27 mouse cellular contexts compared by ENCODE assay signal in genomic region chr1:134604086-134604485, GRCm38 (mm10). TPM values are rescaled to one million over a fixed set of nuclear protein-coding genes. Genes with fewer than 3 reads are reported as not detected.
DNase-seq lines count a peak whose midpoint lies in the region; ATAC-seq and TF ChIP-seq lines count a peak whose summit lies in the region.
"Had no signal": no experiment of that assay in that cellular context is flagged by ENCODE, and none has a peak within 500 bp of the region (broad histone marks: within the 10 kb centered on the region; RNA-seq: fewer than 3 reads in every experiment).

No protein-coding gene starts in this region.

- no peaks in the 10 kb centered on the region for H3K27me3 ChIP-seq in heart, postnatal 0 days (ENCODE audit: control insufficient read depth, insufficient read depth, low read length)
- H3K27me3 ChIP-seq in midbrain, postnatal 0 days (ENCODE audit: insufficient read depth, low read length), result no peaks in the 10 kb centered on the region
- no peaks in the 10 kb centered on the region for H3K27me3 ChIP-seq in midbrain, embryonic 10.5 days (ENCODE audit: low read depth, poor library complexity, severe bottlenecking)
- H3K27me3 ChIP-seq in stomach, postnatal 0 days (ENCODE audit: control insufficient read depth, insufficient read depth, low read length), result no peaks in the 10 kb centered on the region
- H3K27me3 ChIP-seq in limb, embryonic 10.5 days (ENCODE audit: low read depth, poor library complexity, severe bottlenecking), result no peaks in the 10 kb centered on the region
- H3K27me3 ChIP-seq: midbrain, embryonic 13.5 days; neural tube, embryonic 13.5 days; stomach, embryonic 15.5 days had no signal

- no peak for ATAC-seq in heart, postnatal 0 days (ENCODE audit: insufficient read depth, low read depth)
- no peak for ATAC-seq in midbrain, postnatal 0 days (ENCODE audit: low FRiP score)
- no peak for ATAC-seq in stomach, postnatal 0 days (ENCODE audit: low FRiP score, low TSS enrichment)
- ATAC-seq: hindbrain, postnatal 0 days; midbrain, embryonic 13.5 days had no signal

- no peaks in the 10 kb centered on the region for H3K9me3 ChIP-seq in heart, postnatal 0 days (replicated peaks; ENCODE audit: control insufficient read depth, low read length)
- H3K9me3 ChIP-seq in midbrain, postnatal 0 days (ENCODE audit: low read length), result no peaks in the 10 kb centered on the region
- no peaks in the 10 kb centered on the region for H3K9me3 ChIP-seq in midbrain, embryonic 10.5 days (replicated peaks)
- no peaks in the 10 kb centered on the region for H3K9me3 ChIP-seq in ES-E14 (ENCODE audit: control insufficient read depth, insufficient read depth, low read depth, low read length)
- H3K9me3 ChIP-seq in stomach, postnatal 0 days (ENCODE audit: control insufficient read depth, low read length), result no peaks in the 10 kb centered on the region
- no peaks in the 10 kb centered on the region for H3K9me3 ChIP-seq in limb, embryonic 10.5 days (replicated peaks)
- H3K9me3 ChIP-seq: hindbrain, embryonic 10.5 days; midbrain, embryonic 13.5 days; neural tube, embryonic 13.5 days; stomach, embryonic 15.5 days had no signal

- H3K4me1 ChIP-seq in heart, postnatal 0 days (ENCODE audit: control insufficient read depth, insufficient read depth), result no peaks in the 10 kb centered on the region
- H3K4me1 ChIP-seq in midbrain, postnatal 0 days (ENCODE audit: insufficient read depth, low read length), result no peaks in the 10 kb centered on the region
- H3K4me1 ChIP-seq in midbrain, embryonic 10.5 days, result no peaks in the 10 kb centered on the region
- H3K4me1 ChIP-seq in ES-E14 (ENCODE audit: control insufficient read depth in 2 of 2, insufficient read depth in 2 of 2, low read length in 2 of 2, poor library complexity in 1 of 2), result peaks cover 0 to 2% of the 10 kb centered on the region in 2 experiments; a peak in 1 of 4 replicates
- H3K4me1 ChIP-seq in stomach, postnatal 0 days (replicated peaks; ENCODE audit: control insufficient read depth, insufficient read depth), result no peaks in the 10 kb centered on the region
- H3K4me1 ChIP-seq in limb, embryonic 10.5 days, result no peaks in the 10 kb centered on the region
- H3K4me1 ChIP-seq: hindbrain, embryonic 10.5 days; midbrain, embryonic 13.5 days; neural tube, embryonic 13.5 days; stomach, embryonic 15.5 days had no signal

- 96% methylated on average over 2 of the region's 2 CpGs for WGBS in heart, postnatal 0 days
- 97% methylated on average over 2 of the region's 2 CpGs for WGBS in midbrain, postnatal 0 days
- whole genome bisulfite sequencing in midbrain, embryonic 10.5 days, result 100% methylated on average over 2 of the region's 2 CpGs
- WGBS in stomach, postnatal 0 days, result 100% methylated on average over 2 of the region's 2 CpGs
- 100% methylated on average over 2 of the region's 2 CpGs for WGBS in limb, embryonic 10.5 days

- peak; percentile 20 for DNase-seq in heart, postnatal 0 days (ENCODE audit: low spot score)
- DNase-seq in heart, adult 9 months (ENCODE audit: low spot score in 2 of 2), result no peak
- no peak for DNase-seq in midbrain, postnatal 0 days (ENCODE audit: low spot score)
- no peak for DNase-seq in midbrain, embryonic 10.5 days (ENCODE audit: low spot score)
- DNase-seq in ES-E14 (ENCODE audit: low read depth, low spot score), result no peak
- DNase-seq in stomach, postnatal 0 days (ENCODE audit: low spot score), result no peak
- no peak for DNase-seq in limb, embryonic 10.5 days (ENCODE audit: low spot score)
- DNase-seq: adrenal gland, postnatal 10 days; kidney, adult 18-20 months; kidney, postnatal 10 days; lung, adult 18-20 months; right cerebral cortex, postnatal 14 days; thymus, adult 2 months had no signal

- H3K27ac ChIP-seq in heart, postnatal 0 days (ENCODE audit: low read depth), result no peak overlapping the region
- H3K27ac ChIP-seq in midbrain, postnatal 0 days (ENCODE audit: low read depth, low read length), result no peak overlapping the region
- no peak overlapping the region for H3K27ac ChIP-seq in midbrain, embryonic 10.5 days (replicated peaks)
- no peak overlapping the region for H3K27ac ChIP-seq in ES-E14 (ENCODE audit: insufficient read depth, low read depth, low read length, poor library complexity, severe bottlenecking)
- no peak overlapping the region for H3K27ac ChIP-seq in stomach, postnatal 0 days (replicated peaks)
- no peak overlapping the region for H3K27ac ChIP-seq in limb, embryonic 10.5 days
- H3K27ac ChIP-seq: hindbrain, embryonic 10.5 days; hindbrain, postnatal 0 days; midbrain, embryonic 13.5 days; neural tube, embryonic 13.5 days; stomach, embryonic 15.5 days had no signal

- in situ Hi-C loops in ES-E14 (cut with MboI; ENCODE audit: low sequenced_read_pairs in 2 of 2, unreplicated experiment in 2 of 2), result loop anchor here in 1 of 2 experiments (25.0 kb wide), 1 partner anchor 967 kb away; no protein-coding TSS in a partner anchor

- no peak overlapping the region for H3K4me3 ChIP-seq in heart, postnatal 0 days (ENCODE audit: low read depth, low read length)
- no peak overlapping the region for H3K4me3 ChIP-seq in midbrain, postnatal 0 days (ENCODE audit: low read depth, low read length)
- H3K4me3 ChIP-seq in midbrain, embryonic 10.5 days, result no peak overlapping the region
- H3K4me3 ChIP-seq in ES-E14 (ENCODE audit: insufficient read depth in 1 of 2, low read depth in 1 of 2, low read length in 2 of 2, poor library complexity in 1 of 2, severe bottlenecking in 1 of 2), result no peak overlapping the region
- H3K4me3 ChIP-seq in stomach, postnatal 0 days (ENCODE audit: low read depth, low read length), result no peak overlapping the region
- H3K4me3 ChIP-seq in limb, embryonic 10.5 days, result no peak overlapping the region
- H3K4me3 ChIP-seq: hindbrain, embryonic 10.5 days; midbrain, embryonic 13.5 days; neural tube, embryonic 13.5 days; stomach, embryonic 15.5 days had no signal

- no peak for TF ChIP-seq EP300 in heart, postnatal 0 days (IDR thresholded peaks at IDR 0.05; ENCODE audit: low read depth)
- no peak for TF ChIP-seq EP300 in stomach, postnatal 0 days (optimal IDR thresholded peaks at IDR 0.05)

- H3K36me3 ChIP-seq in heart, postnatal 0 days (replicated peaks; ENCODE audit: control insufficient read depth, insufficient read depth, low read length), result peaks cover 78% of the 10 kb centered on the region
- peaks cover 43% of the 10 kb centered on the region for H3K36me3 ChIP-seq in midbrain, postnatal 0 days (ENCODE audit: insufficient read depth, low read length)
- peaks cover 97% of the 10 kb centered on the region for H3K36me3 ChIP-seq in midbrain, embryonic 10.5 days
- H3K36me3 ChIP-seq in ES-E14 (ENCODE audit: control insufficient read depth, insufficient read depth, low read length, poor library complexity, severe bottlenecking), result peaks cover 38% of the 10 kb centered on the region
- peaks cover 24% of the 10 kb centered on the region for H3K36me3 ChIP-seq in stomach, postnatal 0 days (ENCODE audit: control insufficient read depth, insufficient read depth, low read length)
- H3K36me3 ChIP-seq in limb, embryonic 10.5 days, result peaks cover 98% of the 10 kb centered on the region

- no peak for TF ChIP-seq CTCF in heart, postnatal 0 days (IDR thresholded peaks at IDR 0.05; ENCODE audit: low read depth)
- TF ChIP-seq CTCF in midbrain, postnatal 0 days (IDR thresholded peaks at IDR 0.05), result 0 out of 2 replicates have a peak, but pooled peaks have one; percentile 20
- peak; percentile 20; the same call in 1 of the 2 replicates for TF ChIP-seq CTCF in stomach, postnatal 0 days (IDR thresholded peaks at IDR 0.05; ENCODE audit: low read depth)

- no peak overlapping the region for H3K9ac ChIP-seq in heart, postnatal 0 days (replicated peaks; ENCODE audit: low read depth, low read length)
- no peak overlapping the region for H3K9ac ChIP-seq in midbrain, postnatal 0 days (replicated peaks; ENCODE audit: low read length, poor library complexity, severe bottlenecking)
- no peak overlapping the region for H3K9ac ChIP-seq in ES-E14 (ENCODE audit: insufficient read depth, low read depth, low read length, poor library complexity, severe bottlenecking)
- no peak overlapping the region for H3K9ac ChIP-seq in stomach, postnatal 0 days (ENCODE audit: low read length)
- H3K9ac ChIP-seq: midbrain, embryonic 13.5 days; neural tube, embryonic 13.5 days; stomach, embryonic 15.5 days had no signal

- no peak overlapping the region for H3K4me2 ChIP-seq in heart, postnatal 0 days (ENCODE audit: low read depth, low read length)
- no peak overlapping the region for H3K4me2 ChIP-seq in midbrain, postnatal 0 days (ENCODE audit: low read depth, low read length, poor library complexity, severe bottlenecking)
- no peak overlapping the region for H3K4me2 ChIP-seq in stomach, postnatal 0 days (replicated peaks; ENCODE audit: low read depth)
- H3K4me2 ChIP-seq: midbrain, embryonic 13.5 days; neural tube, embryonic 13.5 days; stomach, embryonic 15.5 days had no signal

RNA-seq across cellular contexts. Expression of gene Syt2, which starts 42.4 kb away (rescaled TPM):
- 0.53 TPM in 1 of 2 replicates, not detected in the other for total RNA-seq in heart, postnatal 0 days (2014; rRNA removed; ENCODE audit: low replicate concordance)
- 0.03 and 0.04 TPM in 2 replicates for polyA plus RNA-seq in heart, postnatal 0 days (2015; fragmentation: Nextera tagmentation; extraction: Ambion mirVana)
- 18.9 and 19.0 TPM in 2 replicates for total RNA-seq in midbrain, postnatal 0 days (2014; rRNA removed)
- polyA plus RNA-seq in midbrain, postnatal 0 days (2015; fragmentation: Nextera tagmentation; extraction: Ambion mirVana), result 6.2 and 6.8 TPM in 2 replicates
- polyA plus RNA-seq in midbrain, embryonic 10.5 days (2016; fragmentation: Nextera tagmentation; extraction: Ambion mirVana), result 2.7 TPM in 2 replicates
- 0.62 and 1.5 TPM in 2 replicates for total RNA-seq in ES-E14 (2012; rRNA removed)
- 0.50 and 0.58 TPM in 2 replicates for polyA plus RNA-seq in stomach, postnatal 0 days (2015; fragmentation: Nextera tagmentation; extraction: Ambion mirVana)
- 0.04 and 0.06 TPM in 2 replicates for polyA plus RNA-seq in limb, embryonic 10.5 days (2016; fragmentation: Nextera tagmentation; extraction: Ambion mirVana)
- total RNA-seq: gastrocnemius, adult 18-20 months; liver, adult 2 months had no signal
- polyA plus RNA-seq: liver, adult 2 months; spleen, adult 2 months had no signal

RNA-seq across cellular contexts. Expression of gene Kdm5b, which starts 44.1 kb away (rescaled TPM):
- total RNA-seq in heart, postnatal 0 days (2014; rRNA removed; ENCODE audit: low replicate concordance), result 29.3 and 30.1 TPM in 2 replicates
- polyA plus RNA-seq in heart, postnatal 0 days (2015; fragmentation: Nextera tagmentation; extraction: Ambion mirVana), result 19.0 and 19.4 TPM in 2 replicates
- 65.9 and 69.9 TPM in 2 replicates for total RNA-seq in midbrain, postnatal 0 days (2014; rRNA removed)
- polyA plus RNA-seq in midbrain, postnatal 0 days (2015; fragmentation: Nextera tagmentation; extraction: Ambion mirVana), result 37.3 and 43.7 TPM in 2 replicates
- polyA plus RNA-seq in midbrain, embryonic 10.5 days (2016; fragmentation: Nextera tagmentation; extraction: Ambion mirVana), result 60.9 and 69.2 TPM in 2 replicates
- 127 and 182 TPM in 2 replicates for total RNA-seq in ES-E14 (2012; rRNA removed)
- 28.5 and 29.5 TPM in 2 replicates for polyA plus RNA-seq in stomach, postnatal 0 days (2015; fragmentation: Nextera tagmentation; extraction: Ambion mirVana)
- polyA plus RNA-seq in limb, embryonic 10.5 days (2016; fragmentation: Nextera tagmentation; extraction: Ambion mirVana), result 67.1 and 81.9 TPM in 2 replicates

RNA-seq across cellular contexts. Expression of gene Mgat4e, which starts 54.6 kb away (rescaled TPM):
- not detected in 2 replicates for total RNA-seq in heart, postnatal 0 days (2014; rRNA removed; ENCODE audit: low replicate concordance)
- not detected in 2 replicates for polyA plus RNA-seq in heart, postnatal 0 days (2015; fragmentation: Nextera tagmentation; extraction: Ambion mirVana)
- total RNA-seq in midbrain, postnatal 0 days (2014; rRNA removed), result not detected in 2 replicates
- polyA plus RNA-seq in midbrain, postnatal 0 days (2015; fragmentation: Nextera tagmentation; extraction: Ambion mirVana), result not detected in 2 replicates
- not detected in 2 replicates for polyA plus RNA-seq in midbrain, embryonic 10.5 days (2016; fragmentation: Nextera tagmentation; extraction: Ambion mirVana)
- total RNA-seq in ES-E14 (2012; rRNA removed), result 0.76 and 2.1 TPM in 2 replicates
- not detected in 2 replicates for polyA plus RNA-seq in stomach, postnatal 0 days (2015; fragmentation: Nextera tagmentation; extraction: Ambion mirVana)
- not detected in 2 replicates for polyA plus RNA-seq in limb, embryonic 10.5 days (2016; fragmentation: Nextera tagmentation; extraction: Ambion mirVana)
- total RNA-seq: adrenal gland, postnatal 10 days; gastrocnemius, adult 18-20 months; hindbrain, postnatal 0 days; layer of hippocampus, adult 8-10 months; left cerebral cortex, adult 18-20 months; left cerebral cortex, postnatal 36 days; liver, adult 2 months; megakaryocyte progenitor cell, adult 5-6 weeks had no signal
- polyA plus RNA-seq: embryonic facial prominence, embryonic 14.5 days; heart, embryonic 16.5 days; hindbrain, embryonic 10.5 days; hindbrain, postnatal 0 days; liver, adult 2 months; midbrain, embryonic 13.5 days; neural tube, embryonic 13.5 days; spleen, adult 2 months; stomach, embryonic 15.5 days; thymus, adult 2 months had no signal
